Mouse (Mus musculus): ENCODE data around the gene Rangap1.

The Rangap1 gene

DNA sequence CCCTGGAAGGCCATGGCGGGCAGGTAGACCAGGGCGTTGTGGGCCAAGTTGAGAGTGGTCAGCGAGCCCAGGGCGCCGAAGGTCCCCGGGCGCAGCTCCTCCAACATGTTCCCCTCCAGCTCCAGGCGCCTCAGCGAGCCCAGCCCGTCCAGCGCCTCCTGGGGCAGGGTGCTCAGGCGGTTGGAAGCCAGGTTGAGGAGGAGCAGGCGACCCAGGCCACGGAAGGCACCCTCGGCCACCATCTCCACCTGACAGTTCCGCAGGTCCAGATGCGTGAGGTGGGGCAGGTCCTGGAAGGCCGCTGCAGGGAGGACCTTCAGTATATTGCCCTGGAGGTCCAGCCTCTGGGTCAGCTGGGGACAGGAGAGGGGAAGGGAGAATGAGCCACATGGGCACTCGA is 50.4 kb downstream of the Rangap1 start:
- DNase-seq (ENCODE audit: low spot score): no peak

DNA sequence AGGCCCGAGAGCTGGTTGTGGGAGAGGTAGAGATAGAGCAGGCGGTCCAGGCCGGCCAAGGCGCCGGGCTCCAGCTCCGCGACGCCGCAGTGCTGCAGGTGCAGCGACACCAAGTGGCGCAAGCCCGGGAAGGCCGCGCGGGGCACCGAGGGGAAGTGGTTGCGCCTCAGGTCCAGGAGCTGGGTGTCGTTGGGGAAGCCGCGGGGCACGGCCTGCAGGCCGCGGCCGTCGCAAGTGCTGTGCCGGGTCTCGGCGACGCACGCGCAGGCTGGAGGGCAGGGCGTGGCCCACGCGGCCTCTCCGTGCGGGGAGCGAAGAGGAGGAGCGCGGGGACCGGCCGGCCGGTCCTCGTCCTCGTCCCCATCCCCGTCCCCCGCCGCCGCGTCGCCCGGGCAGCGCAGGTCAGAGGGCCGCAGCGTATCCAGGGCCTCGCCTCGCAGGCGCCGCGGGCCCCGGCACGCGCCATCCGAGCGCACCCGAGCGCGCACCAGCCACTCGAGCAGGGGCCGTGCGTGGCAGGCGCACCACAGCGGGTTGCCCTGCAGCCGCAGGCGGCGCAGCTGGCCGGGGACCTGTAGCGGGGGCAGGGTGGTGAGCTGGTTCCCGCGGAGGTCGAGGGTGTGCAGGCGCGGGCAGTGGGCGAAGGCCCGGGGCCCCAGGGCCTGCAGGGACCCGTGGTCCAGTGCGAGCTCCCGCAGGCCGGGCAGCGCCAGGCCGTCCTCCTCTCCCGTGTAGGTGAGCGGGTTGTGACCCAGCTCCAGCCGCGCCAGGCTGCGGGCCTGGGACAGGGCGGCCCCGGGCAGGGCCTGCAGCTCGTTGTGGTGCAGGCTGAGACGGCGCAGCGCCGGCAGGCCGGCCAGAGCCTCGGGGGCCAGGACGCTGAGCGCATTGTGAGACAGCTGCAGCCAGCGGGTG is 51.1 kb downstream of the Rangap1 start:
- peak; percentile 88 for DNase-seq (ENCODE audit: low spot score)

DNA sequence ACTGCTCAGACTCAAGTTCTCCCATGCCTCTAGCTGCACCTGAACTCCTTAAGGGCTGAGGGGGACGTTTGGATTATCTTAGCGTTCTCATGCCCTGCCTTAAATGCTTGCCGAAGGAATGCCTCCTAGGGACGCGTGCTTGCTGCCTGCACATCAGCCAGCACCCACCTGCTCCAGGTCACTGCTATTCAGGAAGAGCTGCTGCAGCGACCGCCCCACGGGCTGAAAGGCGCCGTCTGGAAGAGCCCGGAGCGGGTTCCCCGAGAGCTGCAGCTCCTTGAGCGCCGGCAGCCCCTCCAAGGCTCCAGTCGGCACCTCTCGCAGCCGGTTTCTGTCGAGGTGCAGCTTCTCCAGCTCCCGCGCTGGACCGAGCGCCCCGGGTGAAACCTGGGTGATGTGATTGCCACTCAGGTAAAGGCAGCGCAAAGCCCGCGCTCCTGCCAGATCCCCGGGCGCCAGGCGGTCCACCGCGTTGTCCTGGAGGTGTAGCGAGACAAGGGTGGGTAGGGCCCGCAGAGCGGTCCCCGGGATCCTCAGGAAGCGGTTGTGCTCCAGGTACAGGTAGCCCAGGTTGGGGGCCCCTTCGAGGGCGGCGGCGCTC is 51.9 kb downstream of the Rangap1 start:
- no peak for DNase-seq (ENCODE audit: low spot score)

DNA sequence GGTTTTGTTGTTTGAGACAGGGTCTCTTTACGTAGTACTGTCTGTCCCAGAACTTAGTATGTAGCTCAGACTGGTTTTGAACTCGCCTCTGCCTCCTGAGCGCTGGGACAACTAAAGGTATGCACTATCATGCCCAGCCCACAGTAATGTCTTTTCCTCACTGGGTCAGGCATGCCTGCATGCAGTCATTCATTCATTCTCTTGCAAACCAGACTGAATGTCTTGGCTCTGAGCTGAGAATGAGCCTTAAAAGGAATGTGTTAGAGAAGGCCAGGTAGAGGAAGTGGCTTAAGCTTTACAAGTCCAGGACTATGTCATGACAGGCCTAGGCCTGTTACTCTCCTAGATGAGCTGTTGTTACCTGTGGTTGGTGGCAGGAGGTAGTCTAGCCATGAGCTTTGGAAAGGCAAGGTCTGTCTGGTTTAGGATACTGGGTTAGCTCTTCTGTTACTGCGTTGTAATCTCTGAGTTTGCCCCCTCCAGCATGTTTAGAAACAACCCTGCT is 65.0 kb downstream of the Rangap1 start:
- DNase-seq (ENCODE audit: low spot score): no peak

DNA sequence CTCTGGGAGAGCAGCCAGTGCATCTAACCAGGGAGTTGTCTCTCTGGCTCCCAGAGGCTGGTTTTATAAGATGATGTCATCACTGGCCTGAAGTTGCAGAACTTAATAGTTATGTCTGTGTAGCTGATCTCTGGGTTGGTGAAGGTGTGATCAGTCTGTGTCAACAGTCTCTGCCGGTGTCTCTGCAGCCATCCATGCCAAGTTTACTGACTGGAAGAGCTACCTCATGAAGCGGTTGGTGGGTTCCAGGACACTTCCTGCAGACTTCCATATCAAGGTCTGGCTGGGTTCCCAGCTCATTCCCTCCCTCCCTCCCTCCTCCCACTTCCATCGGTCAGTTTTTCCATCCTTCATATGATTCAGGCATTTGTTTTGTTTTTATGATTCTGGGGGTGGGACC is 68.7 kb downstream of the Rangap1 start:
- DNase-seq (ENCODE audit: low spot score): no peak

DNA sequence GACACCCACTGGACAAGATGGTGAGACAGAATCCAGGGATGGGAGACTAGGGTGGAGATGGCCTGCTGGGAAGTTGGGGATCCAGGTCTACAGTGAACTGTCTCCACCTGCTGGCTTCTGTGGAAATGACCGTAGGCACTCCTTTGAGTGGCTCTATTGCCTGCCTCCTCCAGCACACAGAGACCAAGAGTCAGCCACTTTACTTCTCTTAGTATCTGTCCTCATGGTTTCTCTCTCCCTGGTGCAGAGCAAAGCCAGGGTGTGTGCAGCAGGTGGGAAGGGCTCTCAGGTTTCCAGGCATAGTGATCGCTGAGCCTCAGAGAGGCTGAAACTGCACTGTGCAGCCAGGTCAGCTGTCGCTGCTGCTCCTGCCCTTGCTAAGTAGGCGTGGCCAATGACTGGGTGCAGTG is 75.1 kb downstream of the Rangap1 start:
- peak; percentile 68 for DNase-seq (ENCODE audit: low spot score)

DNA sequence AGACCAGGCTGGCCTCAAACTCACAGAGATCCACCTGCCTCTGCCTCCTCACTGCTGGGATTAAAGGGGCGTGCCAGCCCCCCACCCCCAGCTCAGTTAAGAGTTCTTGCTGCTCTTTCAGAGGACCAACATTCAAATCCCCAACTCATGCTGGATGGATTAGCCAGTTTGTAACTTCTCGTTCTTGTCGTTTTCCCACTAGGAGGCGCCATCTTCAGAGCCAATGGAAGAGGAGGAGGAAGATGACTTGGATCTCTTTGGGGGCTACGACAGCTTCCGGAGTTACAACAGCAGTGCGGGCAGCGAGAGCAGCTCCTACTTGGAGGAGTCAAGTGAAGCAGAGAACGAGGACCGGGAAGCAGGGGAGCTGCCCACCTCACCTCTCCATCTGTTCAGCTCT is 78.4 kb downstream of the Rangap1 start:
- DNase-seq (ENCODE audit: low spot score): no peak

DNA sequence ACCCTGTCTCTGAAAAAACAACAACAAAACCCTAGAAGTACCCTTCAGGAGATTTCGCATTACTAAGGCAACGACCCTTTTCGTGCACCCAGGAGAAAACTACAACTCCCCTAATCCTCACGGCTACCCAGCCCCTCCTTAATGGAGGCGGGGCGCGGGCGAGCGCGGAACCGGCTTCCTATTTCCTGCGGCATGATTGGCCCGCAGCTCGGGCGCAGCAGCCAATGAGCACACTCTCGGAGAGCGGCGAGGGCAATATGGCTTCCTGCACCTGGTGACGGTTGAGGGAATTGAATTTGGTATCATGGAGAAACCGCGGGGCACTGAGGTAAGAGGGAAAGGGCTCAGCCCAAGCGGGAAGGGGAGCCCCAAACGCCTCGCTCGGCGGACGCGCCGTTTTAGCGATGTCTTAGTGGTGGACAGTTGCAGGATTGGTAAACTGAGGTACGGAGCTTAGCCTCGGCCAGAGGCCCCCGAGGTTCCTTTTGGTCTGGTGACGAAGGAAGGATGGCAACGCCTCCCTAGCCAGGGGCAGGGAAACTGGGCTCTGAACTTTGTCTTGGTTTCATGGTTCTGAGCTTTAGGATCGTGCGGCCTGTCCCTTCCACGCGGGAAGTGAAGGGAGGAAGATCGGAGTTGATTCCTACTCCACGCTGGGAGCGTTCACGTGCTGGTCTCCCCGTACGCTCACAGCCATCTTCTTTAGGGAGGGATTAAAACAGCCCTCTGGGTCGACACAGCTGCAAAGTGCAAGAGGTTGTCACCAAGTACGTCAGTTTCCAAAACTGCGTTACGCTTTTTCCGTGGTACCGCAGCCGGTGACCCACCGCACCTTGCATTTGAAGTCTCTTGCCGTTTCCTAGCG is 81.4 kb downstream of the Rangap1 start, which contains the start of gene L3mbtl2:
Gene L3mbtl2, plus strand, starts transcription at position 193 of the 865 bp plus-strand sequence.
- DNase-seq (ENCODE audit: low spot score): peak; percentile 94

DNA sequence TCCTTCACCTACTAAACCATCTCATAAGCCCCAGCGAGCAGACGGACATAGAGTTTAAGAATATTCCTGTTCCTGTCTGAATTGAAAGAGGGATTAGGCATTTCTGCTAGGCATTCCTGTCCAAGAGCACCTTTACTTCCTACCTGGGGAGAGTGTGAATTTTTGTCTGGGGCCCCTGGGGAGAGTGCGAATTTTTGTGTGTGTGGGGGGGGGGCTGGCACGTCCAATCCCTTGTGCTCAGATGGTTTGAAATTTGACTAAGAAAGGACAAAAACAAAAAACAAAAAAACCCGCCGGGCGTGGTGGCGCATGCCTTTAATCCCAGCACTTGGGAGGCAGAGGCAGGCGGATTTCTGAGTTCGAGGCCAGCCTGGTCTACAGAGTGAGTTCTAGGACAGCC is 82.0 kb downstream of the Rangap1 start:
- DNase-seq (ENCODE audit: low spot score): no peak

DNA sequence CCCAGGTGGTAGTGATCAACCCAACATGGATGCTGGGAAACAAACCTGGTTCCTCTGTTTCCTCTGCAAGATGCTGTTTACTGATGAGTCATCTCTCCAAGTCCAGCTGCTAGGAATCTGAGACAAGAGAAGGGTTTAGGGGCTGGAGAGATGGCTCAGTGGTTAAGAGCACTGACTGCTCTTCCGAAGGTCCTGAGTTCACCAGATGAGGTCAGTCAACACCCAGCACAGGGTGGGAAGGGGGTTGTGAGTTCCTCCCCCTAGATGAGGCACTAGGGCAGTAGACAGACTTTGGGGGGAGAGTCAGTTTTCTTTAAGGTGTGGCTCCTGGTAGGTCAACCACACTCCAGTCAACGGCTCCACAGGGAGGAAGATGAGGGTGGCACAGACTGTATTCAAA is 83.6 kb downstream of the Rangap1 start:
- DNase-seq (ENCODE audit: low spot score): no peak

Data from testis, postnatal 10 days (tissue).